Mouse (Mus musculus) adipocyte (in vitro differentiated cells): ENCODE data around the gene Espn.

Source experiments
- DNase-seq: peaks from one replicate; pipeline ENCODE4 v3.0.0-alpha.2; 2016; ENCODE audit warnings: low spot score

Gene Espn

DNA sequence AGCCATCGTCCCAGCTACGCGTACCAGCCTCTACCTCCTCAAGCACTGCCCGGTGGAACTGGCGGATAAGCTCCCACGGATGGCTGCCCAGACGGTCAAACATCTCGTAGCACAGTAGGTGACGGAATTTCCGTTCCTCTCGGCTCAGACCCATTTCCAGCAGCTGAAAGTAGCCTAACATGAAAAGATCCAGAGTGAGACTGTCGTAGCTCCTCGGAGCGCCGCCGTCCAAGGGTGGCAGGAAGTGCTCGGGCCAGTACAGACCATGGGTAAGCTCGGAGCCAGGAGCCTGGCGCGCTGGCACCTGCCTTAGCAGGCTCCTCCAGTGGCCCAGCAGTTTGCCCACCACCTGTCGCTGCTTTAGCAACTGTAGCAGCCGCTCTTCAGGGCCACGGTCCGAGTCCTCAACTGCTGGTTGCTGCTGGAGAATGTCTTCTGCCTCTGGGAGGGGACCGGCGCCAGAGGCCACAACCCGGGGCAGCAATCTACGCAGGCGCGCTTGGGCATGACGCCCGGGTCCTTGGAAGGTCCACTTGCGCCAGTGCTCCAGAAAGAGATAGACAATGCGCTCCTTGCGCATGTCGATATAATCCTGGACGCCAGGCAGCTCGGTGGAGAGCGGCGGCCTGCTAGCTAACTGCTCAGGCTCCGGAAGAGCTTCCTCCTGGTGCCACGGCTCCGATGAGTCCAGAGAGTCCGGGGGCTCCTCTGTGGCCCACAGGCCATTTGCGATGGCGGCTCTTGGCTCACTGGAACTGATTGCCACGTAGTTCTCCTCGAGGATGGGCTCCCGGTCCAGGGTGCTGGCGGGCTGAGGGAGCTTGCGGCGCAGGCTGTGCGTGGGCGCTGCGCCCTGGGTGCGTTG lies 26.8 kb downstream of the Espn start:
- DNase-seq: no peak

- DNase-seq: no peak
These were observed 27.7 kb downstream of the Espn start for GRCm38 (mm10) chr4:152124361-152124961.

GRCm38 (mm10) chr4:152121183-152121505 lies 31.0 kb downstream of the Espn start:
- no peak for DNase-seq

DNA sequence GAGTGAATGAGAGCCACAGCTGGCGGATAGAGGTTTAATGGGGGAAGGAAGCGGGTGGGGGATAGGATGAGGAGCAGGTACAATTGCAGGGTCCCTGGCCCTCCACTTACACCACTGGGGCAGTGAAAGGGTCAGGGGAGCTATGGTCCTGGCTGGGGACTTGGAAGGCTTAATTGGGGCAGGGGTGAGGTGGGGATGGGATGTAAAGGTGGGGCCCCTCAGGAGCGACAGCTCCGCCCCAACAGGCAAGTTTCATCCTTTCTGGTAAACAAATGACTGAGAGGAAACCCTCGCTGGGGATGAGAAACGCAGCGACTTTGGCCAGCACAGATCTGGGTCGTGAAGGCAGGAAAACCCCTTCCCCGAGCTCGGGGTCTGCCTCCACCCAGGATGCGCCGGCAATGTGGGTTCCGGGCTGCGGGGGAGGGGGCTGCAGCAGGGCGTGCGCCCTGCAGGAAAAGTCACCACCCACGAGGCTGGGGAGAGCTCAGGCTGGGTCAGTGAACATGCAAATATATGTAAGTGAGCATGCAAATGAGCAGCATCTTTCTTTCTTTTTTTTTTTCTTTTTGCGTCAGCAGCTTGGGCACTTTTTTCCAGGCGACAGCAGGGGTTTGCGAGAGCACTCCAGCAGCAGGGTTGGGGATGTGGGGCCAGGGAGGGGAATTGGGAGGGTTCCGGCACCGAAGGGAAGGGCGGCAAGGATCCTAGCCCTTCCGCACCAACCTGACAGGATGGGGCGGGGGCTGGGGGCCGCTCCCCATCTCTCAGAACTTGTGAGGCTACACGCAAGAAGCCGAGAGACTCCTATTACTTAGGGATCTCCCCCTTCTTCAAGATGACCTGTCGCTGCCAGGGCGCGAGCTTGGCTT lies 31.6 kb downstream of the Espn start:
- no peak for DNase-seq

- DNase-seq: no peak
These were observed 32.5 kb downstream of the Espn start for GRCm38 (mm10) chr4:152119396-152120292.

GRCm38 (mm10) chr4:152117538-152117937 lies 34.6 kb downstream of the Espn start:
- DNase-seq: no peak

GRCm38 (mm10) chr4:152115921-152116612 lies 36.1 kb downstream of the Espn start, which contains the start of gene Tnfrsf25:
Tnfrsf25 (plus strand) TSS chr4:152115934.
- DNase-seq: no peak

DNA sequence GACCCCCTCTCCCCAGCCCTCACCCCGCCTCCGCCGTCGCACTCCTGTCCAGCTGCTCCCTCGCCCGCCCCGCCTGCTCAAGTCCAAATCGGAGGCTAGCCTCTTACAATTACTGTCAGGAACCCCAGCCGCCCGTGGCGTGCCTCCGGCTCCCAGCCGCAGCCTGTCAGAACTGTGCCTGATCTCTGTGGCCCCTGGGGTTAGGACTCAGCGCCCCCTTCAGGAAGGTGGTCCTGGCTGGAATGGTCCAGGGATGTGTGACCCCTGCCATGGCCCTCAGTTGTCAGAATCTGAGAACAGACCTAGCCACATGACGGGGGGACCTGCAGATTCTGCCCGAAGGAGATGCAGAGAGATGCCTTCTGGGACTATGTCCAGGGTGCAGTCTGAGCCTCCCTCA lies 38.1 kb downstream of the Espn start:
- no peak for DNase-seq

DNA sequence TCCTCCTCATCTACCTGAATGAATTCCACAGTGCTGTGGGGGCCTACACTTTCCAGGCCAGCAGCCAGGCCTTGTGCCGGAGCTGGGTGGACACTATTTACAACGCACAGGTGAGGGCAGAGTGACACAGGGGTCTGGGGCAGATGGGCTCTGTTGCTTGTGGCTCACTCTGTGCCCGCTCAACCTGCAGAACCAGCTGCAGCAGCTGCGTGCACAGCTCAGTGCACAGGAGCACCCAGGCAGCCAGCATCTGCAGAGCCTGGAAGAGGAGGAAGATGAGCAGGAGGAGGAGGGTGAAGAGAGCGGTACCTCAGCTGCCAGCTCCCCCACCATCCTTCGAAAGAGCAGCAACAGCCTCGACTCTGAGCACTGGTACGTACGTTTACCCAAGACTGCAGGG lies 39.8 kb downstream of the Espn start:
- no peak for DNase-seq

DNA sequence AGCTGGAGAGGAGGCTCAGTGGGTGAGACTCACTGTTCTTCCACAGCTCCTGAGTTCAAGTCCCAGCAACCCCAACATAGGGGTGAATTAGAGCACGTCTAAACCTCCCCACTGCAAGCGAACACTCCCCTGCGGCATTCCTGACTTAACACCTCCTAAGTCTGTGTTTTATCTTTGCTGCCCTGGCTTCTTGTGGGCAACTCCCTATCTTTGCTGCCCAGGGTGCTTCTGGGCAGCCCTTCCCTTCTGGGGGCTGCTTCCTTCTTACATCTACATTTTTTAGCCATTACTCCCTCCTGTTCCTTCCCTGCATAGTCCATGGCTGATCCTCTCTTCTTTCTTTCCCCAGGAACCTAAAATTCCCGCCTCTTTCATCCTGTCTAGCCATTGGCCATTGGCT lies 41.5 kb downstream of the Espn start:
- DNase-seq: no peak

DNA sequence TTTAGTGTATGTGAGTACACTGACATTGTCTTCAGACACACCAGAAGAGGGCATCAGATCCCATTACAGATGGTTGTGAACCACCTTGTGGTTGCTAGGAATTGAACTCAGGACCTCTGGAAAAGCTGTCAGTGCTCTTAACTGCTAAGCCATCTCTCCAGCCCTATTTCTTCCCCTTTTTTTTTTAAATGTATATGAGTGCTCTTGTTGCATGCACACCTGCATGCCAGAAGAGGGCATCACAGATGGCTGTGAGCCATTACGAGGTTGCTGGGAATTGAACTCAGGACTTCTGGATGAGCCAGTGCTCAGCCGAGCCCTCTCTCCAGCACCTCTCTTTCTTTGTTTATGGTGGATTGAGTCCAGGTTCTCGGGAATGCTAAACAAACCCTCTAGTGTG lies 42.7 kb downstream of the Espn start:
- DNase-seq: no peak

DNA sequence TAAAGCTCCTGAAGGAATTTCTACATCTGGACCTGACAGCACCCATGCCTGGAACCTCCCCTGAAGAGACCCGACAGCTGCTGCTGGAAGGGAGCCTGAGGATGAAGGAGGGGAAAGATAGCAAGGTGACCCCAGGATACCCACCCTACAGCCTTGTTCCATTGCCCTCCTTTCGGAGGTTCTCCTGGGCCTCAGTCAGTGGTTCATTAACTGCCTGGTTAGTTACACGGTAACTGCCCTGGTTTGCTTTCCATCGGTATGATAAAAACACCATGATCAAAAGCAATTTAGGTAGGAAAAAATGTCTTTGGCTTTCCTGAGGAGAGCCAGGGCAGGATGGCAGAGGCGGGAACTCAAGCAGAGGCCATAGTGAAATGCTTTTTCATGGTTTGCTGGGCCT lies 43.5 kb downstream of the Espn start:
- DNase-seq: no peak

GRCm38 (mm10) chr4:152107971-152108509 lies 44.1 kb downstream of the Espn start:
- no peak for DNase-seq

- no peak for DNase-seq
These were observed 44.7 kb downstream of the Espn start for GRCm38 (mm10) chr4:152107493-152107892.

- no peak for DNase-seq
These were observed 45.4 kb downstream of the Espn start for GRCm38 (mm10) chr4:152106746-152107145.

DNA sequence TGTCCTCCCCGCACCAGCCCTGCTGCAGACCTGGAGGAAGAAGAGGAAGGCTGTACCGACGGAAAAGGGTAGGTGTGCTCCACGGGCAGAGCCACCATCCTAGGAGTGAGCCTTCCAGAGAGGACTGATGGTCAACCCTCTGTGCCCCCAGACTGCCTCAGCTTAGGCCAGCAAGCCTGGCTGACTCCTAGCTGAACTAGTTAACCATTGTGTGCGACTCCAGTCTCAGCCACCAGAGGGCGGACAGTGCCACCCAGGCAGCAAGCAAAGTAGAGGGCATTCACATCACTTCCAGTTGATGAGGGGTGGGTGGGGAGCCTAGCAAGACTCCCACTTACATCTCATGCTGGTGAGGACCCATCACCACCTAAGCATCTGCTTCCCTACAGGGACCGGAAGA lies 49.1 kb downstream of the Espn start:
- DNase-seq: peak; percentile 52

GRCm38 (mm10) chr4:152101921-152102320 lies 50.2 kb downstream of the Espn start:
- no peak for DNase-seq

DNA sequence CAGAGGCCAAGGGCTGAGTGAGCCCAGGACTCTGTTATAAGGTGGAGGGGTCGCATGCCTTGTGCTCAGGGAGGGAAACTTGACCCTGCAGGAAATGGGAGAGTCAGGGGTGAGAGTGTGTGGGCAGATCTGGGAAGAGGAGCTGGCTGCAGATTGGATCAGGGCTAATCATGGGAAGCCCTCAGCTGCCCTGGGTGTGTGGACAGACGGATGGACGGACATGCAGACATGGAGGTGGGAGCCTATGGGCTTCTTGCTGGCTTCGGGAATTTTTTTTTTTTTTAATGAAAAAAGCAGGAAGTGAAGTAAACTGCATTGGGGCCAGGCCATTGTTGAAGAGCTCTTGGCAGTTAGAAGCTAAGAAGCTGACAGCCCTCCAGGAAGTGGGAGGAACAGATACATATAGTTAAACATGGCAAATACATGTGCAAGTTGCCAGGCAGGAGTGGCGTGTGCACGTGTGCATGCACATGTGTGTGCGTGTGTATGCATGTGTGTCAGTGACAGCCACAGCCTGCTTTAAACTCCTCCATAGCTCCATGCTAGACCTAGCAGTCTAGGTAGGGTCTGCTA lies 51.0 kb downstream of the Espn start:
- DNase-seq: no peak

DNA sequence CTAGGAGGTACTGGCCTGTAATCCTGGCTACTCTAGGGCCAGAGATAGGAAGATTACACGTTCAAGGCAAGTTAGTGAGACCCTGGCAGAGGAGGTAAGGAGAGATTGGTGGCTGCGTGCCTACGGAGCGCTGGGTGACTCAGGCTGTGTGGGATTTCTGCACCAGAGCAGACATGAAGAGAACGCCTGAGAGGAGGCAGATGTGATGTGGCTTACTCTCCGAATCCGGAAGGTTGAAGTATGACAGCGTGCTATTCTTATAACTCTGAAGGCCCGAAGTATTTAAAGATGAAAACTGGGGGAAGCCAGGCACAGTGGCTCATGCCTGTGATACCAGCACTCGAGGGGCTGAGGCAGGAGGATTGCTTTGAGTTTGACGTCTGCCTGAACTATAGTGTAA lies 51.6 kb downstream of the Espn start:
- DNase-seq: no peak
